Mouse (Mus musculus): Measurements from ENCODE around the gene Slc9a7. TPM values are rescaled to one million over a fixed set of nuclear protein-coding genes. Genes with fewer than 3 reads are reported as not detected.

The Slc9a7 gene
- 89.7 and 94.6 TPM in 2 replicates for total RNA-seq (2014; rRNA removed)
- polyA plus RNA-seq (2015; fragmentation: Nextera tagmentation; extraction: Ambion mirVana) = 13.3 and 13.5 TPM in 2 replicates

DNA sequence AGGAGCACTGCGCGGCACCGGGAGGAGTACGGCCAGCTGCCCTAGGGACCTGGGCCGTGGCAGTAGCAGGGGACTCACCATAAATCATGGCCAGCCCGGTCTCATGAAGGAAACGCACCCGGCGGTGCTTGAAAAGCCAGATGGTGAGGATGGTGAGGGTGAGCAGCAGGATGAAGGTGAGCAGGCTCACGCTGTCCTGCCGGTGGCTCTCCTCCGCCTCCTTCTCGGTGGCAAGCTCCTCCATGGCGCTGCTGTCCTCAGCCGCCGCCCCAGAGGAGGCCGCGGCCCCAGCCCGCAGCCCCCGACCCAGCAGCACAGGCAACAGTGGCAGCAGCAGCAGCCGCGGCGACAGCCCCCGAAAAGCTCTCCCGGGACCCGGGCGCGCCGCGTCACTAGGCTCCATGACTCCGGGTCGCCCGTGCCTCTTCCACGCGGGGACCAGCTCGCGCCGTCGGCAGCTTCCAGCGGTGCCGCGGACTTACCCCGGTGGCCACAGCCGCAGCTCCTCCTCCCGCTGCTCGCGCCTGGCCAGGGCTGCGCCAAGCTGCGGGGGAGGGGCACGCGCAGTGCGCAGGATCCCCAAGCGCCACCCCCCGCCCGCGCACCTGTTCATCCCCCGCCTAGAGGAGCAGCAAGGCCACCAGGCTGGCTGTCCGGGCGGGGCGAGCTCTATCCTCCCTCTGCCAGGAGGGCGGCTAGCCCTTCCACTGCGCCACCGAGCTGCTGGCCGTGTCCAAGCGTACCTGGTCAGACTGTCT is at the start of gene Slc9a7:
Slc9a7 (minus strand) TSS at position 526 of the 758 bp plus-strand sequence.
- DNase-seq (ENCODE audit: low spot score) = peak; percentile 49
- no peak; the same call in 1 of the 2 replicates for TF ChIP-seq CTCF (IDR thresholded peaks at IDR 0.05)
- peak; percentile 86 for ATAC-seq (ENCODE audit: low FRiP score)

DNA sequence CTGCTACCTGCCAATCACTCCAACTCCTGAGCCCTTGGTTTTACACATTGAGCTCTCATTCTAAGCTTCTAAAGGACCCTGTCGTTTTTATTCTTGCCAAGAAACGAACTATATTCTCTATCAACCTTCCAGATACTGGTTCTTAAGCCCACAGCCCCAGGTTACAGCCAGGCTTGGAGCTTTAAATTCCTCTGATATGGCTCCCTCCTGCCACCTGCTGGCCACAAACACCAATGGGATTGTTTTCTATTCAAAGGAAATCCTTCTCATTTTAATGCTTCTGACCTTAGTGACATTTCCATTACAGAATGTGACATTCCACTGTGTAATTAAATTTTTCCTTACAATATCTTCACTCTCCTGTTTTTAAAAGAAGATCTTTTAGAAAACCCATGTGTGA is 44.1 kb upstream of the Slc9a7 start:
- Histone ChIP-seq H3K9ac (replicated peaks; ENCODE audit: low read length, poor library complexity, severe bottlenecking) (no peak overlapping the region), H3K4me1 (ENCODE audit: insufficient read depth, low read length) (no peaks in the 10 kb centered on the region), H3K4me3 (ENCODE audit: low read depth, low read length) (no peak overlapping the region), H3K27me3 (ENCODE audit: insufficient read depth, low read length) (no peaks in the 10 kb centered on the region), H3K36me3 (ENCODE audit: insufficient read depth, low read length) (no peaks in the 10 kb centered on the region), H3K4me2 (ENCODE audit: low read depth, low read length, poor library complexity, severe bottlenecking) (no peak overlapping the region), H3K9me3 (ENCODE audit: low read length) (no peaks in the 10 kb centered on the region), H3K27ac (ENCODE audit: low read depth, low read length) (no peak overlapping the region)
- DNase-seq (ENCODE audit: low spot score) (peak; percentile 69), ATAC-seq (ENCODE audit: low FRiP score) (no peak)
- 22% methylated on average over 2 of the region's 2 CpGs for WGBS
- TF ChIP-seq CTCF (IDR thresholded peaks at IDR 0.05) = peak; percentile 76

More for the DNA sequence above, at the start of gene Slc9a7:
- no peaks in the 10 kb centered on the region for H3K4me1 ChIP-seq (ENCODE audit: insufficient read depth, low read length)
- WGBS = 29% methylated on average over 31 of the region's 65 CpGs
- peak within 1 kb of the TSS; percentile 53 for H3K4me2 ChIP-seq (ENCODE audit: low read depth, low read length, poor library complexity, severe bottlenecking)
- H3K36me3 ChIP-seq (ENCODE audit: insufficient read depth, low read length) = no peaks in the 10 kb centered on the region
- peak within 1 kb of the TSS; percentile 70 for H3K27ac ChIP-seq (ENCODE audit: low read depth, low read length)
- H3K4me3 ChIP-seq (ENCODE audit: low read depth, low read length) = peak within 1 kb of the TSS; percentile 60
- H3K27me3 ChIP-seq (ENCODE audit: insufficient read depth, low read length) = no peaks in the 10 kb centered on the region
- H3K9me3 ChIP-seq (ENCODE audit: low read length) = no peaks in the 10 kb centered on the region
- H3K9ac ChIP-seq (replicated peaks; ENCODE audit: low read length, poor library complexity, severe bottlenecking) = peak within 1 kb of the TSS; percentile 63

DNA sequence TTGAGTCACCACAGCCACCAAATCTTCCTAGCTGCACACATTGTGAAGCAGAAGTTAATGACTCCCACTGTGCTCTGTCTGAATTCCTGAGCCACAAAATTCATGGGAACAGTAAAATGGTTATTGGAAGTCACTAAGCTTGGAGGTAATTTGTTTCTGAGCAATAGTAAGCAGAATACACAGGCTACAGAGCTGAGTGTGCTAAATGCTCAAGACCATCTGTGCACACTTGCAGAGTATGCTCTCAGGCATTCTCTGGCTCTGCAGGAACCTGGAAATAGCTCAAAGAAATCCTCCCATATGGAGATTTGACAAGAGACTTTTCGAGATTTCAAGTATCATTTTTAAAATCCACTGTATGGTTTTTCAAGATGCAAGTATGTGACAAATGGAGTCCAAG is 41.1 kb upstream of the Slc9a7 start:
- DNase-seq (ENCODE audit: low spot score) = peak; percentile 2
- no peak overlapping the region for H3K9ac ChIP-seq (replicated peaks; ENCODE audit: low read length, poor library complexity, severe bottlenecking)
- H3K9me3 ChIP-seq (ENCODE audit: low read length) = no peaks in the 10 kb centered on the region
- H3K4me1 ChIP-seq (ENCODE audit: insufficient read depth, low read length) = no peaks in the 10 kb centered on the region
- 52% methylated on average over 1 of the region's 1 CpGs for WGBS
- H3K4me2 ChIP-seq (ENCODE audit: low read depth, low read length, poor library complexity, severe bottlenecking) = no peak overlapping the region
- no peak for ATAC-seq (ENCODE audit: low FRiP score)
- H3K4me3 ChIP-seq (ENCODE audit: low read depth, low read length) = no peak overlapping the region
- H3K36me3 ChIP-seq (ENCODE audit: insufficient read depth, low read length) = no peaks in the 10 kb centered on the region
- TF ChIP-seq CTCF (IDR thresholded peaks at IDR 0.05) = no peak
- no peaks in the 10 kb centered on the region for H3K27me3 ChIP-seq (ENCODE audit: insufficient read depth, low read length)
- H3K27ac ChIP-seq (ENCODE audit: low read depth, low read length) = no peak overlapping the region

DNA sequence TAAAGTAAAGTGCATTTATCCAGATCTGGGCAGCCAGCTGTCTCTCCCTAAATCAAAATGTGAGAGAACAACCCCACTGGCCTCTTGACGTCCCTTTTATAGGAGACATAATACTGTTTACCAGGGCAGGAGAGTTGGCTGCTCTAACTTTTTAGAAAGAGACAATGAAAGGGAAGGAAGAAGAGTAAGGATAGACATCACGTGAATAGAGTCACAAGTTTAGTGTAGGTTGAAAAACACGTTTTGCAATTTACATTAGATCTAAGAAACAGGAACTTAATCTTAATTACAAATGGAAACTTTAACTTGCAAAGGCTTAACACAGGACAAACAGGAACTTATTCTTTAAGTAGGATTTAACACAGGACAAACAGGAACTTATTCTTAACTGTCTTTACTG is 15.6 kb upstream of the Slc9a7 start:
- H3K4me2 ChIP-seq (ENCODE audit: low read depth, low read length, poor library complexity, severe bottlenecking) = no peak overlapping the region
- DNase-seq (ENCODE audit: low spot score) (no peak), ATAC-seq (ENCODE audit: low FRiP score) (no peak)
- no peak overlapping the region for H3K27ac ChIP-seq (ENCODE audit: low read depth, low read length)
- no peaks in the 10 kb centered on the region for H3K9me3 ChIP-seq (ENCODE audit: low read length)
- H3K4me3 ChIP-seq (ENCODE audit: low read depth, low read length) = no peak overlapping the region
- WGBS = 23% methylated on average over 3 of the region's 3 CpGs
- no peak overlapping the region for H3K9ac ChIP-seq (replicated peaks; ENCODE audit: low read length, poor library complexity, severe bottlenecking)
- H3K27me3 ChIP-seq (ENCODE audit: insufficient read depth, low read length) = no peaks in the 10 kb centered on the region
- H3K4me1 ChIP-seq (ENCODE audit: insufficient read depth, low read length) = no peaks in the 10 kb centered on the region
- no peaks in the 10 kb centered on the region for H3K36me3 ChIP-seq (ENCODE audit: insufficient read depth, low read length)
- no peak for TF ChIP-seq CTCF (IDR thresholded peaks at IDR 0.05)

DNA sequence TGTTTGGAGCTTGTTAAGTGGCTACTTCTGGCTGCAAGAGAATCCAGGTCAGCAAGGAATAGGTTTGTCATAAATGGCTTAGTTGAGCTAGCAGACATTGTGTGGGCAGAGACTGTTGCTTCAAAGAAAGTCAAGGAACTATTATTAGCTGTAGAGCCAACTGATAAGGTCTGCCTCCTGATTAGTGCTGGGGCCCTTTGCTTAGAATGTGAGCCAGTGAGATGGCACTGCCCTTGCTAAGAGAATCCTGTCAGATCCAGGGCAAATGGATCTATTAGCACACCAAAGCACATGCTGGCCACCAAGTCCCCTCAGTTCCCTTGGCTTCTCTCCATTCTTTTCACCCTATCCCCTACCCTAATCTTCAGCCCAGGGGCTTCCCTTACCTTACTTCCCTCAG is 14.3 kb upstream of the Slc9a7 start:
- no peaks in the 10 kb centered on the region for H3K4me1 ChIP-seq (ENCODE audit: insufficient read depth, low read length)
- DNase-seq (ENCODE audit: low spot score) = no peak
- no peak overlapping the region for H3K4me2 ChIP-seq (ENCODE audit: low read depth, low read length, poor library complexity, severe bottlenecking)
- TF ChIP-seq CTCF (IDR thresholded peaks at IDR 0.05) = no peak
- no peak for ATAC-seq (ENCODE audit: low FRiP score)
- no peak overlapping the region for H3K4me3 ChIP-seq (ENCODE audit: low read depth, low read length)
- H3K27me3 ChIP-seq (ENCODE audit: insufficient read depth, low read length) = no peaks in the 10 kb centered on the region
- no peaks in the 10 kb centered on the region for H3K36me3 ChIP-seq (ENCODE audit: insufficient read depth, low read length)
- no peak overlapping the region for H3K9ac ChIP-seq (replicated peaks; ENCODE audit: low read length, poor library complexity, severe bottlenecking)
- H3K9me3 ChIP-seq (ENCODE audit: low read length) = no peaks in the 10 kb centered on the region
- H3K27ac ChIP-seq (ENCODE audit: low read depth, low read length) = no peak overlapping the region

DNA sequence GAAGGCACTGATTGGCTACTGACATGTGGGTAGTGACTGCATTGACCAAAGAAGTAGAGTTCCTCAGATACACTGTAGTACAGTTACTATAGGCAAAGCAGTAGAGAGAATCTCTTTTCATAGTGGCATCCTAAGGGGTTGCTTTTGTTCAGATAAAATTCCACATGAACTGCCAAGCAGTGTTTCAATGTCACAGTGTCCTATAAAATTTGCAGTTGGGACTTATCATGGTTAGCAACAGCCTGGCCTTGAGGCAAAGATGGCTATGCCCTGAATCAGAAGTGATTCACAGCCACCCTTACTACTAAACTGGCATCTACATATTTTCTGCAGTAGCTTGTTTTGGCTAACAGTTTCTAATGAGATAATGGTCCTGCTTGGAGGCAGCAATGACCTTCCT is 11.7 kb upstream of the Slc9a7 start:
- DNase-seq (ENCODE audit: low spot score) (no peak), ATAC-seq (ENCODE audit: low FRiP score) (no peak)
- no peaks in the 10 kb centered on the region for H3K27me3 ChIP-seq (ENCODE audit: insufficient read depth, low read length)
- H3K4me2 ChIP-seq (ENCODE audit: low read depth, low read length, poor library complexity, severe bottlenecking) = no peak overlapping the region
- no peak overlapping the region for H3K4me3 ChIP-seq (ENCODE audit: low read depth, low read length)
- no peaks in the 10 kb centered on the region for H3K9me3 ChIP-seq (ENCODE audit: low read length)
- H3K27ac ChIP-seq (ENCODE audit: low read depth, low read length) = no peak overlapping the region
- H3K9ac ChIP-seq (replicated peaks; ENCODE audit: low read length, poor library complexity, severe bottlenecking) = no peak overlapping the region
- H3K36me3 ChIP-seq (ENCODE audit: insufficient read depth, low read length) = no peaks in the 10 kb centered on the region
- H3K4me1 ChIP-seq (ENCODE audit: insufficient read depth, low read length) = no peaks in the 10 kb centered on the region
- TF ChIP-seq CTCF (IDR thresholded peaks at IDR 0.05) = no peak
